Mouse (Mus musculus) cerebellum, adult 9-11 months (tissue): Measurements from ENCODE around the gene Zfp551.

Source experiments
- DNase-seq: peaks from one replicate; pipeline ENCODE4 v3.0.0; 2022

Zfp551 gene

DNA sequence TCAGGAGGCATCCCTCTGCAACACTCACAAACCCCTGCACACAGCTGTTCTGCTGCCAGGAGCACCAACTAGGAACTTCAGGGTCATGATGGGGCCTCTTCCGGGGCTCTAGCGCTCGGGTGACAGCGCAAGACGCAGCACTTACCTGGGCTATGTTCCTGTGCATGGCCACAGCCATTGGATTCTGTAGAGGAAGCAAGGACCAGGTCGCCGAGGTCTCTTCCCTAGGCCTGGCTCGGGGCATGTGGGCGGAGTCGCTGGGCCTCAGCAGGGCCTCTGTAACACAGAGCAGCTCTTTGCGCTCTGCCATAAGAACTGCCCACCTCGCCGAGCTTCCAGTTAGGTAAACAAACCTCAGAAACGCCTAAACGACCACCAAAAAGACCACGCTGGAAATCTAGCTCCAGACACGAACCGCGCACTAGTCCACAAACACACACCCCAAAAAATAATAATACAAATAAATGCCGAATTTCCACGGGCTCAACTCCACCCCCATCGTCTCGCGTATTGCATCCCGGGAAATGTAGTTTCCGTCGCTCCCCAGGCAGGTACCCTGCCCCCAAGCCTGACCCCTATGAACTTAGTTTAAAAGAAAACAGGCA, at the start of gene Zfp551:
Gene Zfp551 (minus strand): TSS at position 507 of the 605 bp plus-strand sequence.
- DNase-seq = peak; percentile 72

- DNase-seq = no peak
These were observed 304 bp upstream of the Zfp551 start for GRCm38 (mm10) chr7:12422855-12423254.

GRCm38 (mm10) chr7:12421741-12422140, 810 bp downstream of the Zfp551 start:
- peak; percentile 16 for DNase-seq

DNA sequence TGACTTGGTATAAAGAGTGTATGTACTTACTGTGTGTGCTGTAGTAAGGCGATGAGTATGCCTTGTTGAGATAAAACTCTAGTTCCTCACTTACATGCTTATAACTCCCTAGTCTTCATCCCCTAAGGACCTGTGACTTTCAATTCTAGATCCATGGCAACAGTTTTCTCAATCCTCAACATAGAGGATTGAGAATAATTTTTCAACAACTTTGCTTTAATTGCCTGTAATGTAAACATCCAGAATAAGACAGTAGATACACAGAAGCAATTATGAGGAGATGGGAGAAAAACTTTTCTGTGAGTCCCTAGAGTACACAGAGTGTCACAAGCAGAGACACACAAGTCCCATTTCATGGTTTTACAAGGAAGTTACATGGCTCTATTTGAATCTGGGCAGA, 53.4 kb downstream of the Zfp551 start, which contains the start of gene Vmn1r84:
Gene Vmn1r84 (minus strand): TSS at position 101 of the 400 bp plus-strand sequence.
- DNase-seq = no peak
